Mouse (Mus musculus): ENCODE measurements at regions not wholly inside any gene's neighbourhood (a gene's known extent, or its start where the extent isn't known, plus 50 kb on each side); places are given as distances from the start of the nearest gene placed in this dataset.

- TF ChIP-seq CTCF (IDR thresholded peaks at IDR 0.05; ENCODE audit: borderline replicate concordance, insufficient read depth, low read depth, low read length) = no peak
- no peak for TF ChIP-seq POLR2A (IDR thresholded peaks at IDR 0.05; ENCODE audit: borderline replicate concordance, insufficient read depth, low read length)
Observed at GRCm38 (mm10) chr3:133711518-133711917, 166.6 kb upstream of the Tet2 start.
